ENCODE assay signal across 8 mouse cellular contexts in the genomic region with DNA sequence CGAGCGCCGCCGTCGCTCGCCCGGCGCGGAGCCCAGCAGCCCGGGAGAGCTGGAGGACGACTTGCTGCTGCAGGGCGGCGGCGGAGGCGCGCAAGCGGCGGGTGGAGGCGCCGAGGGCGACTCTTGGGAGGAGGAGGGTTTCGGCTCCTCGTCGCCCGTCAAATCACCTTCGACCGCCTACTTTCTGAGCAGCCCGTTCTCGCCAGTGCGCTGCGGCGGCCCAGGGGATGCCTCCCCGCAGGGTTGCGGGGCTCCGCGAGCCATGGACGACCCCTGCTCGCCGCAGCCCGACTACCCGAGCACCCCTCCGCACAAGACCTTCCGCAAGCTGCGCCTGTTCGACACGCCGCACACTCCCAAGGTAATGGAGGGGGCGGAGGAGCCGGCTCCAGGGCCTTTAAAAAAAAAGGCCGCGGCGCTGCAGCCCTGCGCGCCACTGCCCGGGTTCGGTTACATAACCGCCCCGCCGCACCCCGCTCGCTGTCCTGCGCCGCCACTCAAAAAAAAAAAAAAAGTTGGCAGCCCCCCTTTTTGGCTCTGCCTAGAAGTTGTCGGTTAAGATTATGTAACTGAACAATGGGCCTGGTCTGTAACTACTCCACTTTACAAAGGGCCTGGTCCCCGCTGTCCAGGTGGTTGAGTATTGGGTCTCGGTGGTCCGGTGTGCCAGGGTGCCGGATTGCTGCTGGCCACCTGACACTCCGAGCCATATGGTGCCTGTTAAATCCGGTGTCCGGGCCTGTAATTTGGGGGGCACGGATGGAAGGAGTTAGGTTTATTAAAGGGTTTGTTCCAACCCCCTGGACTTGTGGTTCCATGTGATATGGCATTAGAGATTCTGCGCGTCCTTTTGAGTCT. TPM values are rescaled to one million over a fixed set of nuclear protein-coding genes. Genes with fewer than 3 reads are reported as not detected.
A peak's percentile ranks its signal among the peaks of the same experiment; 100 is the strongest.
DNase-seq lines count a peak whose midpoint lies in the region; ATAC-seq lines count a peak whose summit lies in the region.

No protein-coding gene starts in this region.

- H3K27ac ChIP-seq in hindbrain, embryonic 10.5 days: peak overlapping the region; percentile 97

- no peaks in the 10 kb centered on the region for H3K27me3 ChIP-seq in hindbrain, embryonic 10.5 days (ENCODE audit: insufficient read depth, poor library complexity, severe bottlenecking)

- H3K9me3 ChIP-seq in hindbrain, embryonic 10.5 days: no peaks in the 10 kb centered on the region

- peak; percentile 43 for ATAC-seq in frontal cortex, adult (ENCODE audit: low TSS enrichment)
- no peak for ATAC-seq in monocyte, adult 5-6 weeks (replicated peaks; ENCODE audit: insufficient number of reproducible peaks, low FRiP score, low TSS enrichment, poor library complexity, severe bottlenecking)

- H3K4me3 ChIP-seq in hindbrain, embryonic 10.5 days: peak overlapping the region; percentile 99

- H3K4me1 ChIP-seq in hindbrain, embryonic 10.5 days (replicated peaks): peaks cover 30% of the 10 kb centered on the region

- under 1% methylated on average over 74 of the region's 74 CpGs for WGBS in hindbrain, embryonic 10.5 days

- H3K36me3 ChIP-seq in hindbrain, embryonic 10.5 days: peaks cover 22% of the 10 kb centered on the region

- peak; percentile 72 for DNase-seq in NIH3T3 (ENCODE audit: low read depth)
- DNase-seq in cerebellum, adult 8-10 months: peak; percentile 71
- peak; percentile 26 for DNase-seq in hindbrain, embryonic 10.5 days (ENCODE audit: low spot score)
- peak; percentile 41 to 48 for DNase-seq in layer of hippocampus, postnatal 14 days (ENCODE audit: low spot score in 2 of 2)
- peak; percentile 81 for DNase-seq in lung, postnatal 10 days
- DNase-seq in right cerebral cortex, postnatal 10 days (ENCODE audit: low spot score in 2 of 2): peak; percentile 55

RNA-seq across cellular contexts. Expression of a gene that starts 0.9 kb away (rescaled TPM):
- 24.0 and 28.2 TPM in 2 replicates for polyA plus RNA-seq in hindbrain, embryonic 10.5 days (2016; fragmentation: Nextera tagmentation; extraction: Ambion mirVana)
- total RNA-seq in layer of hippocampus, postnatal 14 days (2021): 10 to 100 TPM; 12.9 to 13.0 TPM
- total RNA-seq in monocyte, adult 5-6 weeks (2017): 1.2 to 2.8 TPM (median 2.2 TPM) in 3 replicates

Comparison
In these comparisons a context has a peak if more than half of its experiments do, and no peak if none do; other contexts are left out.
1. DNase-seq: peak in every context shown above with its lines; median percentile 81 in lung, postnatal 10 days; 72 in NIH3T3; 71 in cerebellum, adult 8-10 months; 55 in right cerebral cortex, postnatal 10 days; 44 in layer of hippocampus, postnatal 14 days; 26 in hindbrain, embryonic 10.5 days.